8 mouse cellular contexts compared by ENCODE assay signal in genomic region chr14:25487470-25487955, GRCm38 (mm10). TPM values are rescaled to one million over a fixed set of nuclear protein-coding genes. Genes with fewer than 3 reads are reported as not detected.
DNase-seq lines count a peak whose midpoint lies in the region; ATAC-seq and TF ChIP-seq lines count a peak whose summit lies in the region.

No protein-coding gene starts in this region.

- H3K27me3 ChIP-seq in lung, embryonic 15.5 days: no peaks in the 10 kb centered on the region
- no peaks in the 10 kb centered on the region for H3K27me3 ChIP-seq in hindbrain, postnatal 0 days (ENCODE audit: insufficient read depth, low read length)
- H3K27me3 ChIP-seq in myocyte (ENCODE audit: control insufficient read depth, insufficient read depth, insufficient read length): no peaks in the 10 kb centered on the region

- H3K27ac ChIP-seq in lung, embryonic 15.5 days: peak overlapping the region; percentile 38
- peak overlapping the region; percentile 45; the same call in 1 of the 2 replicates for H3K27ac ChIP-seq in hindbrain, postnatal 0 days

- peaks cover 99% of the 10 kb centered on the region for H3K79me2 ChIP-seq in myocyte (ENCODE audit: control insufficient read depth, insufficient read depth)

- H3K9ac ChIP-seq in lung, embryonic 15.5 days: no peak overlapping the region
- no peak overlapping the region for H3K9ac ChIP-seq in hindbrain, postnatal 0 days (replicated peaks; ENCODE audit: low read length)

- TF ChIP-seq CTCF in hindbrain, postnatal 0 days (IDR thresholded peaks at IDR 0.05; ENCODE audit: low read depth): no peak

- TF ChIP-seq POLR2A in myocyte (IDR thresholded peaks at IDR 0.05; ENCODE audit: insufficient read length, low read depth): peak; percentile 24

- peaks cover 61% of the 10 kb centered on the region for H3K4me1 ChIP-seq in lung, embryonic 15.5 days
- H3K4me1 ChIP-seq in hindbrain, postnatal 0 days (ENCODE audit: insufficient read depth, low read length): peaks cover 43% of the 10 kb centered on the region

- DNase-seq in cerebellum, adult 9-11 months: peak; percentile 80
- no peak for DNase-seq in cerebellum, postnatal 14 days
- no peak for DNase-seq in lung, adult 18-20 months
- DNase-seq in hindbrain, postnatal 0 days (ENCODE audit: low spot score): no peak
- DNase-seq in urinary bladder, postnatal 36 days (ENCODE audit: low spot score in 2 of 2): no peak
- no peak for DNase-seq in natural killer cell, adult 2 months (ENCODE audit: low spot score in 2 of 2)

- H3K4me2 ChIP-seq in lung, embryonic 15.5 days: no peak overlapping the region
- no peak overlapping the region for H3K4me2 ChIP-seq in hindbrain, postnatal 0 days (ENCODE audit: low read depth, low read length)
- H3K4me2 ChIP-seq in myocyte (ENCODE audit: low read depth): peak overlapping the region; percentile 60

- no peak overlapping the region for H3ac ChIP-seq in myocyte (ENCODE audit: control insufficient read depth, insufficient read length)

- H3K9me3 ChIP-seq in lung, embryonic 15.5 days: no peaks in the 10 kb centered on the region
- H3K9me3 ChIP-seq in hindbrain, postnatal 0 days (ENCODE audit: low read length): no peaks in the 10 kb centered on the region

- H3K36me3 ChIP-seq in lung, embryonic 15.5 days: no peaks in the 10 kb centered on the region
- no peaks in the 10 kb centered on the region for H3K36me3 ChIP-seq in hindbrain, postnatal 0 days (ENCODE audit: insufficient read depth, low read length)
- H3K36me3 ChIP-seq in myocyte (ENCODE audit: control insufficient read depth, insufficient read depth): no peaks in the 10 kb centered on the region

- WGBS in lung, embryonic 15.5 days: 57% methylated on average over 7 of the region's 7 CpGs
- WGBS in hindbrain, postnatal 0 days: 56% methylated on average over 7 of the region's 7 CpGs

- no peak overlapping the region for H3K4me3 ChIP-seq in lung, embryonic 15.5 days
- no peak overlapping the region for H3K4me3 ChIP-seq in hindbrain, postnatal 0 days (ENCODE audit: low read length)
- H3K4me3 ChIP-seq in myocyte: no peak overlapping the region

- ATAC-seq in lung, embryonic 15.5 days (ENCODE audit: borderline replicate concordance, extremely low read depth, low FRiP score, low TSS enrichment): no peak
- ATAC-seq in hindbrain, postnatal 0 days: no peak

TF ChIP-seq in myocyte, 11 proteins besides CTCF, POLR2A, EP300 and RAD21:
- TF ChIP-seq E2F4 (IDR thresholded peaks at IDR 0.05; ENCODE audit: insufficient read depth) (no peak), TCF3 (IDR thresholded peaks at IDR 0.05; ENCODE audit: insufficient read length, low read depth) (peak; percentile 33), POLR2AphosphoS2 (IDR thresholded peaks at IDR 0.05; ENCODE audit: insufficient read length, low read depth) (no peak), MYOG (IDR thresholded peaks at IDR 0.05; ENCODE audit: control insufficient read depth in 1 of 3, insufficient read depth in 1 of 3, insufficient read length in 2 of 3, low read depth in 2 of 3) (peak; percentile 12 to 64 (median 15)), SRF (IDR thresholded peaks at IDR 0.05; ENCODE audit: control insufficient read depth, insufficient read length, low read depth) (no peak), MAX (IDR thresholded peaks at IDR 0.05; ENCODE audit: low read depth) (no peak), TCF12 (IDR thresholded peaks at IDR 0.05; ENCODE audit: insufficient read depth, poor library complexity, severe bottlenecking) (no peak), USF1 (IDR thresholded peaks at IDR 0.05; ENCODE audit: low read depth) (no peak), CEBPB (IDR thresholded peaks at IDR 0.05; ENCODE audit: insufficient read depth, poor library complexity, severe bottlenecking) (no peak), REST (IDR thresholded peaks at IDR 0.05; ENCODE audit: insufficient read depth, insufficient read length) (no peak), MYOD1 (IDR thresholded peaks at IDR 0.05; ENCODE audit: control insufficient read depth in 1 of 3, insufficient read length in 2 of 3, low read depth in 2 of 3) (peak in 2 of 3 experiments; percentile 36 to 81)
TF ChIP-seq in myocyte: peak in this region for 3.

RNA-seq across cellular contexts. Expression of gene Zmiz1, which starts 28.5 kb away (rescaled TPM):
- 19.8 and 23.8 TPM in 2 replicates for polyA plus RNA-seq in lung, embryonic 15.5 days (2015; fragmentation: Nextera tagmentation; extraction: Ambion mirVana)
- total RNA-seq in hindbrain, postnatal 0 days (2014; rRNA removed): 129 and 135 TPM in 2 replicates
- 41.9 and 50.6 TPM in 2 replicates for polyA plus RNA-seq in hindbrain, postnatal 0 days (2015; fragmentation: Nextera tagmentation; extraction: Ambion mirVana)
- 34.5 TPM for polyA plus RNA-seq in myocyte (2012; fragmentation: generic; extraction: Trizol)
